Mouse (Mus musculus) stomach, embryonic 15.5 days (tissue): ENCODE results near the gene Rbck1. TPM values are rescaled to one million over a fixed set of nuclear protein-coding genes. Genes with fewer than 3 reads are reported as not detected.
A peak's percentile ranks its signal among the peaks of the same experiment; 100 is the strongest.
"Not testable (repeated sequence)": the region's sequence is repeated elsewhere in the genome, so short reads cannot be mapped to it uniquely, and the experiment has no call there.

Experiments used
- ATAC-seq: fragments of 200-750 bp; cut with Nextera tagmentation; 2 replicates; pipeline ENCODE4 v1.8.0; 2017; ENCODE audit warnings: low read depth, moderate number of reproducible peaks, moderate TSS enrichment; ENCODE audit not compliant: insufficient read depth, low FRiP score
- H3K27ac ChIP-seq: fragments of 300-500 bp; sonication (generic); 2 replicates; pipeline ENCODE4 v1.5.1; 2015; ENCODE audit warnings: mild to moderate bottlenecking, inconsistent platforms
- H3K27me3 ChIP-seq: fragments of 300-500 bp; sonication (generic); replicated peaks from 2 replicates; pipeline ENCODE4 v1.6.1; 2015; ENCODE audit warnings: inconsistent platforms
- H3K36me3 ChIP-seq: fragments of 300-500 bp; sonication (generic); 2 replicates; pipeline ENCODE4 v1.6.1; 2015; ENCODE audit warnings: inconsistent platforms
- H3K4me1 ChIP-seq: fragments of 300-500 bp; sonication (generic); 2 replicates; pipeline ENCODE4 v1.6.1; 2015; ENCODE audit warnings: inconsistent platforms
- H3K4me2 ChIP-seq: fragments of 300-500 bp; sonication (generic); 2 replicates; pipeline ENCODE4 v1.6.1; 2015; ENCODE audit warnings: mild to moderate bottlenecking, inconsistent platforms
- H3K4me3 ChIP-seq: fragments of 300-500 bp; sonication (generic); replicated peaks from 2 replicates; pipeline ENCODE4 v1.5.1; 2015; ENCODE audit warnings: inconsistent platforms
- H3K9ac ChIP-seq: fragments of 300-500 bp; sonication (generic); 2 replicates; pipeline ENCODE4 v1.6.1; 2015; ENCODE audit warnings: inconsistent platforms
- H3K9me3 ChIP-seq: fragments of 300-500 bp; sonication (generic); 2 replicates; pipeline ENCODE4 v1.6.1; 2016; ENCODE audit warnings: inconsistent platforms
- WGBS: fragments of 180-500 bp; shearing (Covaris S2); methylation state at CpG from one replicate; pipeline ENCODE4 v1.1.7; 2015; 5-methylcytosine and 5-hydroxymethylcytosine counted together
- polyA plus RNA-seq: library from polyadenylated mRNA; unstranded; fragments of >200 nt; fragmentation: Nextera tagmentation; extraction: Ambion mirVana; gene quantifications from 2 replicates; pipeline ENCODE4 v1.2.1, GENCODE M21; 2015

Gene Rbck1
- polyA plus RNA-seq, 1 experiment from 2014 or later: 86.5 TPM

DNA sequence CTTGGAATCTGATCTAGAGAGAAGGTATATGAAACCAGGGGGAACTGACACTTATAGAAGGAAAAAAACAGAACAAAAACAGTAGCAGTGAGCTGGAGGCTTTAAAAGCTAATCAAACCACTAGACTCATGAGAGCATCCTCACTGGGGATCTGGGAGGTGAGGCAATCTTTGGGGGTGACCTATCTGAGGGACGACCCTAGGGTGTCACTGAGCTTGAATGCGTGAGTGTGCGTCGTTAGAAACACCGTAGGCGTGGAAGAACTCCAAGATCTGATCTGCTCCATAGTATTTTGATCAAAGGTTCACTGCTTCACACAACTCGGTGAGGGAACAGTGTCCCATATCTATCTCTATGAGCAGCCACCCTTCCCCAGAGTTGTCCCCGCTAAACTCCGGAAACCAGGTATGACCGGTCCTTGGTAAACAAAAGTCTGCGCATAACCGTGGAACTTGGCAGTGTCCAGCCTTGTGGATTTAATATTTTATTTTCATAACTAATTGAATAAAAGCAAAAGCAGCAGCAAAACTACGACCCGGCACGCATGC lies 39.2 kb downstream of the Rbck1 start:
- under 1% methylated on average over 15 of the region's 15 CpGs for WGBS
- Histone ChIP-seq H3K4me2 (peak overlapping the region; percentile 74), H3K9me3 (no peaks in the 10 kb centered on the region), H3K27me3 (no peaks in the 10 kb centered on the region), H3K27ac (no peak overlapping the region), H3K36me3 (no peaks in the 10 kb centered on the region), H3K9ac (no peak overlapping the region; the same call in 1 of the 2 replicates), H3K4me1 (0 out of 2 replicates have a peak, but pooled peaks cover 13% of the 10 kb centered on the region), H3K4me3 (peak overlapping the region; percentile 91)
- ATAC-seq: peak; percentile 20; the same call in 1 of the 2 replicates

DNA sequence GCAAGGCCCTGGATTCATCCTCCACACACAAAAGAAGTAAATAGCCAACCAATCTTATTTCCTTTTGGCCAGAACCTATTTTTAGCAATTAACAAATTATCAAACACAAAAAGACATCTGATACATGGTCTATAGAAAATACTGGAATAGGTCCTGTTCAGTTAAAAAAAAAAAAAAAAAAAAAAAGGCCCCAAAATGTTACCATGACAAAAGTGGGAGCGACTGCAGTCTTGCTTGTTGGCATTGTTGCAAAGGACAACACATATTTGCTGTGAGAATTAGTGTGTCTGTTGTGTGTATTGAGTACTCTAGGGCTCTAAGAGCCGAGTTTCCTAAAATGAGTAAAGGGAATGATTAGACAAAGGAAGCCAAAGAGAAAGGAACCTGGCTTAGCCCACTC lies 40.0 kb downstream of the Rbck1 start:
- Histone ChIP-seq H3K4me2 (no peak overlapping the region), H3K4me3 (no peak overlapping the region), H3K9me3 (no peaks in the 10 kb centered on the region), H3K4me1 (0 out of 2 replicates have a peak, but pooled peaks cover 13% of the 10 kb centered on the region), H3K27me3 (no peaks in the 10 kb centered on the region), H3K9ac (no peak overlapping the region), H3K36me3 (no peaks in the 10 kb centered on the region), H3K27ac (no peak overlapping the region)
- no peak for ATAC-seq
- 67% methylated on average over 2 of the region's 2 CpGs for WGBS

- not testable (repeated sequence) for H3K9me3 ChIP-seq, H3K27me3 ChIP-seq, H3K4me1 ChIP-seq, H3K27ac ChIP-seq, H3K4me2 ChIP-seq, H3K36me3 ChIP-seq, H3K4me3 ChIP-seq, ATAC-seq, H3K9ac ChIP-seq
- 77% methylated on average over 2 of the region's 2 CpGs for WGBS
Measured at GRCm38 (mm10) chr2:152289623-152290022, 42.8 kb downstream of the Rbck1 start.

DNA sequence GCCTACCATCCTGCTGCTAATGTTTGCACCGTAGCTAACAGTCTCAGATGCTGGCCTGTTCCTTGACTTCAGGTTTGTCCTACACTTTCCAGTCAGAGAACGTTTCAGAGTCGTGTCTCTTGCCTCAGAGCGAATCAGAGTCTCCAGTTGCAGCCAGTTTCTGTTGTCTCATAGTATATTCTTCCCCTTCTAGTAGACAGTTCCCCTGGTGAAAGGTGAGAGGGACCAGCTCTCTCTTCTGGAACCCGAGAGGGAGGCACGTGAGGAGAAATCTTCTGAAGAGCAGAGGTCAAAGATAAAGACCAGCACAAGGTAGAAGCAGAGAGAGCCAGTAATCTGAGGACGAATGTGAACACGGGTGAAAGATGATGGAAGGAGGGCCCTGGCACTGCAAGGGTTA lies 44.4 kb downstream of the Rbck1 start:
- H3K9ac ChIP-seq: no peak overlapping the region
- peaks cover 18% of the 10 kb centered on the region for H3K36me3 ChIP-seq
- no peak overlapping the region for H3K4me3 ChIP-seq
- no peaks in the 10 kb centered on the region for H3K27me3 ChIP-seq
- H3K27ac ChIP-seq: no peak overlapping the region
- ATAC-seq: no peak
- no peaks in the 10 kb centered on the region for H3K9me3 ChIP-seq
- WGBS: 74% methylated on average over 8 of the region's 8 CpGs
- 0 out of 2 replicates have a peak, but pooled peaks cover under 1% of the 10 kb centered on the region for H3K4me1 ChIP-seq
- no peak overlapping the region for H3K4me2 ChIP-seq

- no peaks in the 10 kb centered on the region for H3K27me3 ChIP-seq
- WGBS: 89% methylated on average over 5 of the region's 5 CpGs
- no peaks in the 10 kb centered on the region for H3K4me1 ChIP-seq
- no peak overlapping the region for H3K4me2 ChIP-seq
- H3K4me3 ChIP-seq: no peak overlapping the region
- peaks cover 22% of the 10 kb centered on the region for H3K36me3 ChIP-seq
- H3K9me3 ChIP-seq: no peaks in the 10 kb centered on the region
- H3K9ac ChIP-seq: no peak overlapping the region
- no peak overlapping the region for H3K27ac ChIP-seq
- no peak for ATAC-seq
Measured at GRCm38 (mm10) chr2:152287560-152287959, 44.9 kb downstream of the Rbck1 start.

GRCm38 (mm10) chr2:152281407-152281806 lies 51.0 kb downstream of the Rbck1 start:
- no peak for ATAC-seq
- whole genome bisulfite sequencing: 74% methylated on average over 3 of the region's 3 CpGs
- Histone ChIP-seq H3K9ac (no peak overlapping the region), H3K27me3 (no peaks in the 10 kb centered on the region), H3K9me3 (no peaks in the 10 kb centered on the region), H3K36me3 (peaks cover 36% of the 10 kb centered on the region), H3K4me3 (no peak overlapping the region), H3K4me1 (no peaks in the 10 kb centered on the region), H3K27ac (no peak overlapping the region), H3K4me2 (no peak overlapping the region)

DNA sequence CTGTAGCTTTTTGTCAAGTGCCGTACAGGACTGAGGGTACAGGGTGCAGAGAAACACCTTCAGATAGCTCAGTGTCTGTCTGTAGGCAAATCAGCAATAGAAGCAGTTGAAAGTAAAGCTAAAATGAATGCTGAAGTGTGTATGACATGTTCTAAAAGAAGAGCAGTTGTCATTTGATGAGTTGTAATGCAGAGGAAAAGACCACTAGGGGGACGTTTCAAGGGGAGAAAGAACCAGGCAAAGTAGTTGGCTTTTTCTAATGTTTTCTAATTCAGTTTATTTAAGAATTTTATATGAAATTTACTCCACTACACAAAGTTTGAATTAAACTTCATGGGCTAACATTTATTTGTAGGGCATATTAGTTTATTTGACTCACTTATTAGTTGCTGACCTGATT lies 58.8 kb downstream of the Rbck1 start:
- 78% methylated on average over 2 of the region's 2 CpGs for WGBS
- H3K4me2 ChIP-seq: no peak overlapping the region
- no peak overlapping the region for H3K9ac ChIP-seq
- no peaks in the 10 kb centered on the region for H3K27me3 ChIP-seq
- H3K27ac ChIP-seq: no peak overlapping the region
- H3K9me3 ChIP-seq: no peaks in the 10 kb centered on the region
- H3K4me1 ChIP-seq: no peaks in the 10 kb centered on the region
- ATAC-seq: no peak
- H3K36me3 ChIP-seq: peaks cover 18% of the 10 kb centered on the region
- H3K4me3 ChIP-seq: no peak overlapping the region

Other genes with a start within 250 kb of the Rbck1 start
- 12.2 and 12.7 TPM in 2 replicates for gene Srxn1, start 227.1 kb downstream of the Rbck1 start, polyA plus RNA-seq
- gene Tcf15, start 189.1 kb downstream of the Rbck1 start, polyA plus RNA-seq: 8.2 and 10.7 TPM in 2 replicates
- gene Csnk2a1, start 105.8 kb downstream of the Rbck1 start, polyA plus RNA-seq: 75.3 and 89.8 TPM in 2 replicates
- gene Tbc1d20, start 38.8 kb downstream of the Rbck1 start, polyA plus RNA-seq: 37.8 and 39.8 TPM in 2 replicates
- 2.1 and 2.2 TPM in 2 replicates for gene Trib3, start 11.4 kb upstream of the Rbck1 start, polyA plus RNA-seq
- gene Nrsn2, start 44.0 kb upstream of the Rbck1 start, polyA plus RNA-seq: 2.0 and 2.3 TPM in 2 replicates
- gene Sox12, start 65.4 kb upstream of the Rbck1 start, polyA plus RNA-seq: 7.2 and 8.0 TPM in 2 replicates
- 40.0 and 40.1 TPM in 2 replicates for gene Zcchc3, start 82.4 kb upstream of the Rbck1 start, polyA plus RNA-seq
- gene 6820408C15Rik, start 82.9 kb upstream of the Rbck1 start, polyA plus RNA-seq: 0.52 and 0.85 TPM in 2 replicates
- gene Defb23, start 132.0 kb upstream of the Rbck1 start, polyA plus RNA-seq: not detected in 2 replicates
- gene Defb20, start 144.4 kb upstream of the Rbck1 start, polyA plus RNA-seq: not detected in 2 replicates
- not detected in 2 replicates for gene Defb22, start 157.5 kb upstream of the Rbck1 start, polyA plus RNA-seq
- not detected in 2 replicates for gene Defb26, start 179.0 kb upstream of the Rbck1 start, polyA plus RNA-seq
- gene Defb28, start 185.6 kb upstream of the Rbck1 start, polyA plus RNA-seq: not detected in 2 replicates
- gene Defb29, start 207.4 kb upstream of the Rbck1 start, polyA plus RNA-seq: not detected in 2 replicates
- gene Gm17416, start 236.7 kb upstream of the Rbck1 start, polyA plus RNA-seq: not detected in 2 replicates
- not detected in 2 replicates for gene Defb21, start 240.1 kb upstream of the Rbck1 start, polyA plus RNA-seq
- gene Defb19, start 247.7 kb upstream of the Rbck1 start, polyA plus RNA-seq: not detected in 2 replicates